Comparison of ENCODE assay signal across 25 mouse cellular contexts in genomic region chr5:77379434-77380135, GRCm38 (mm10). TPM values are rescaled to one million over a fixed set of nuclear protein-coding genes. Genes with fewer than 3 reads are reported as not detected.
A peak's percentile ranks its signal among the peaks of the same experiment; 100 is the strongest.
DNase-seq lines count a peak whose midpoint lies in the region; ATAC-seq and TF ChIP-seq lines count a peak whose summit lies in the region.
"Had no signal": no experiment of that assay in that cellular context is flagged by ENCODE, and none has a peak within 500 bp of the region (broad histone marks: within the 10 kb centered on the region; RNA-seq: fewer than 3 reads in every experiment).

No protein-coding gene starts in this region.

- intact Hi-C loops in gastrocnemius, adult 2 months (cut with DNase I), result no loop called here

- no peak overlapping the region for H3K9ac ChIP-seq in limb, embryonic 11.5 days (ENCODE audit: low read length)
- H3K9ac ChIP-seq in embryonic facial prominence, embryonic 12.5 days, result no peak overlapping the region
- H3K9ac ChIP-seq in stomach, postnatal 0 days (ENCODE audit: low read length), result no peak overlapping the region
- H3K9ac ChIP-seq: embryonic facial prominence, embryonic 13.5 days; forebrain, embryonic 12.5 days; liver, postnatal 0 days; neural tube, embryonic 13.5 days had no signal

- H3K4me3 ChIP-seq in gastrocnemius, adult 2 months, result no peak overlapping the region
- H3K4me3 ChIP-seq in limb, embryonic 11.5 days (ENCODE audit: low read depth, low read length), result no peak overlapping the region
- H3K4me3 ChIP-seq in limb, embryonic 10.5 days, result no peak overlapping the region
- no peak overlapping the region for H3K4me3 ChIP-seq in embryonic facial prominence, embryonic 12.5 days
- H3K4me3 ChIP-seq in stomach, postnatal 0 days (ENCODE audit: low read depth, low read length), result no peak overlapping the region
- H3K4me3 ChIP-seq: embryonic facial prominence, embryonic 13.5 days; erythroblast, embryonic 14.5 days; forebrain, embryonic 12.5 days; heart, embryonic 10.5 days; midbrain, embryonic 10.5 days; myocyte; neural tube, embryonic 13.5 days had no signal

- TF ChIP-seq EP300 in stomach, postnatal 0 days (optimal IDR thresholded peaks at IDR 0.05), result no peak

- no peaks in the 10 kb centered on the region for H3K27me3 ChIP-seq in limb, embryonic 11.5 days (ENCODE audit: control insufficient read depth, insufficient read depth, low read length)
- H3K27me3 ChIP-seq in limb, embryonic 10.5 days (ENCODE audit: low read depth, poor library complexity, severe bottlenecking), result no peaks in the 10 kb centered on the region
- H3K27me3 ChIP-seq in embryonic facial prominence, embryonic 12.5 days, result no peaks in the 10 kb centered on the region
- H3K27me3 ChIP-seq in stomach, postnatal 0 days (ENCODE audit: control insufficient read depth, insufficient read depth, low read length), result no peaks in the 10 kb centered on the region
- H3K27me3 ChIP-seq: embryonic facial prominence, embryonic 13.5 days; forebrain, embryonic 12.5 days; neural tube, embryonic 13.5 days had no signal

- no peak for DNase-seq in gastrocnemius, adult 2 months
- DNase-seq in gastrocnemius, adult 8-10 months (ENCODE audit: low spot score in 2 of 2), result no peak
- DNase-seq in limb, embryonic 11.5 days (ENCODE audit: low spot score), result peak; percentile 40
- no peak for DNase-seq in limb, embryonic 10.5 days (ENCODE audit: low spot score)
- DNase-seq in retina, postnatal 1 day, result peak; percentile 64
- DNase-seq in stomach, postnatal 0 days (ENCODE audit: low spot score), result no peak
- DNase-seq: adrenal gland, postnatal 25 days; cerebellum, adult 8-10 months; layer of hippocampus, postnatal 36 days; liver, postnatal 0 days; lung, postnatal 10 days; right cerebral cortex, adult 18-20 months; right cerebral cortex, postnatal 4 days; thymus, postnatal 25 days had no signal

- H3K36me3 ChIP-seq in limb, embryonic 11.5 days (ENCODE audit: control insufficient read depth, insufficient read depth, low read length), result no peaks in the 10 kb centered on the region
- H3K36me3 ChIP-seq in limb, embryonic 10.5 days, result no peaks in the 10 kb centered on the region
- no peaks in the 10 kb centered on the region for H3K36me3 ChIP-seq in embryonic facial prominence, embryonic 12.5 days
- H3K36me3 ChIP-seq in stomach, postnatal 0 days (ENCODE audit: control insufficient read depth, insufficient read depth, low read length), result no peaks in the 10 kb centered on the region
- H3K36me3 ChIP-seq: embryonic facial prominence, embryonic 13.5 days; forebrain, embryonic 12.5 days; heart, embryonic 10.5 days; midbrain, embryonic 10.5 days; neural tube, embryonic 13.5 days had no signal

- H3K4me2 ChIP-seq in limb, embryonic 11.5 days (ENCODE audit: low read depth, severe bottlenecking), result no peak overlapping the region
- no peak overlapping the region for H3K4me2 ChIP-seq in embryonic facial prominence, embryonic 12.5 days (replicated peaks)
- H3K4me2 ChIP-seq in stomach, postnatal 0 days (replicated peaks; ENCODE audit: low read depth), result no peak overlapping the region
- H3K4me2 ChIP-seq: embryonic facial prominence, embryonic 13.5 days; forebrain, embryonic 12.5 days; liver, embryonic 11.5 days; neural tube, embryonic 13.5 days had no signal

- 29% methylated on average over 14 of the region's 14 CpGs for WGBS in limb, embryonic 11.5 days
- WGBS in limb, embryonic 10.5 days, result 43% methylated on average over 14 of the region's 14 CpGs
- 46% methylated on average over 14 of the region's 14 CpGs for WGBS in embryonic facial prominence, embryonic 12.5 days
- 69% methylated on average over 14 of the region's 14 CpGs for WGBS in stomach, postnatal 0 days

- 0 out of 2 replicates have a peak overlapping the region, but pooled peaks have one; percentile 12 for H3K27ac ChIP-seq in gastrocnemius, adult 2 months
- H3K27ac ChIP-seq in limb, embryonic 11.5 days (replicated peaks; ENCODE audit: low read depth, low read length), result no peak overlapping the region
- H3K27ac ChIP-seq in limb, embryonic 10.5 days, result no peak overlapping the region
- H3K27ac ChIP-seq in embryonic facial prominence, embryonic 12.5 days, result no peak overlapping the region
- no peak overlapping the region for H3K27ac ChIP-seq in stomach, postnatal 0 days (replicated peaks)
- H3K27ac ChIP-seq: embryonic facial prominence, embryonic 13.5 days; forebrain, embryonic 12.5 days; heart, embryonic 10.5 days; hindbrain, postnatal 0 days; midbrain, embryonic 10.5 days; neural tube, embryonic 13.5 days had no signal

- H3K9me3 ChIP-seq in limb, embryonic 11.5 days (ENCODE audit: control insufficient read depth, low read length), result no peaks in the 10 kb centered on the region
- no peaks in the 10 kb centered on the region for H3K9me3 ChIP-seq in limb, embryonic 10.5 days (replicated peaks)
- H3K9me3 ChIP-seq in embryonic facial prominence, embryonic 12.5 days, result no peaks in the 10 kb centered on the region
- H3K9me3 ChIP-seq in stomach, postnatal 0 days (ENCODE audit: control insufficient read depth, low read length), result no peaks in the 10 kb centered on the region
- H3K9me3 ChIP-seq: embryonic facial prominence, embryonic 13.5 days; forebrain, embryonic 12.5 days; heart, embryonic 10.5 days; midbrain, embryonic 10.5 days; neural tube, embryonic 13.5 days had no signal

- H3K4me1 ChIP-seq in limb, embryonic 11.5 days (ENCODE audit: control insufficient read depth, insufficient read depth, low read length), result 0 out of 2 replicates have a peak, but pooled peaks cover 6% of the 10 kb centered on the region
- H3K4me1 ChIP-seq in limb, embryonic 10.5 days, result peaks cover 23% of the 10 kb centered on the region
- 0 out of 2 replicates have a peak, but pooled peaks cover 5% of the 10 kb centered on the region for H3K4me1 ChIP-seq in embryonic facial prominence, embryonic 12.5 days
- H3K4me1 ChIP-seq in stomach, postnatal 0 days (replicated peaks; ENCODE audit: control insufficient read depth, insufficient read depth), result no peaks in the 10 kb centered on the region
- H3K4me1 ChIP-seq: forebrain, embryonic 12.5 days; neural tube, embryonic 13.5 days had no signal

- peak; percentile 68 for ATAC-seq in limb, embryonic 11.5 days (ENCODE audit: insufficient number of reproducible peaks, low FRiP score, low TSS enrichment, low read depth)
- ATAC-seq in embryonic facial prominence, embryonic 12.5 days (ENCODE audit: insufficient number of reproducible peaks, insufficient read depth, low FRiP score, low TSS enrichment), result 0 out of 2 replicates have a peak, but pooled peaks have one; percentile 64
- no peak for ATAC-seq in stomach, postnatal 0 days (ENCODE audit: low FRiP score, low TSS enrichment)
- ATAC-seq: hindbrain, postnatal 0 days; intestine, embryonic 16.5 days; liver, postnatal 0 days had no signal

- TF ChIP-seq CTCF in gastrocnemius, adult 2 months (IDR thresholded peaks at IDR 0.05), result no peak
- TF ChIP-seq CTCF in stomach, postnatal 0 days (IDR thresholded peaks at IDR 0.05; ENCODE audit: low read depth), result no peak

RNA-seq across cellular contexts. Expression of gene Igfbp7, which starts 28.3 kb away (rescaled TPM):
- 10 to 100 TPM; 63.6 to 92.5 TPM for total RNA-seq in gastrocnemius, adult 2 months (2021)
- total RNA-seq in gastrocnemius, adult 8-10 months (2022), result 10 to 100 TPM; 34.1 to 69.3 (median 46.6) TPM
- polyA plus RNA-seq in limb, embryonic 11.5 days (2014; fragmentation: Nextera tagmentation; extraction: Ambion mirVana), result 1.9 and 2.6 TPM in 2 replicates
- polyA plus RNA-seq in limb, embryonic 10.5 days (2016; fragmentation: Nextera tagmentation; extraction: Ambion mirVana), result 1.1 and 1.3 TPM in 2 replicates
- 17.0 and 17.5 TPM in 2 replicates for polyA plus RNA-seq in embryonic facial prominence, embryonic 12.5 days (2016; fragmentation: Nextera tagmentation; extraction: Ambion mirVana)
- polyA plus RNA-seq in stomach, postnatal 0 days (2015; fragmentation: Nextera tagmentation; extraction: Ambion mirVana), result 421 and 437 TPM in 2 replicates

Comparison
In these comparisons a context has a peak if more than half of its experiments do, and no peak if none do; other contexts are left out.
1. DNase-seq: peak in limb, embryonic 11.5 days (single experiment) and retina, postnatal 1 day (single experiment); none in gastrocnemius, adult 2 months (single experiment), gastrocnemius, adult 8-10 months (0 of 2), limb, embryonic 10.5 days (single experiment) and stomach, postnatal 0 days (single experiment).
2. RNA of gene Igfbp7, which starts 28.3 kb away (polyA plus RNA-seq): 421 to 437 TPM in stomach, postnatal 0 days; 17.0 to 17.5 TPM in embryonic facial prominence, embryonic 12.5 days, 1.9 to 2.6 TPM in limb, embryonic 11.5 days and 1.1 to 1.3 TPM in limb, embryonic 10.5 days; every median in the first group is over 10 times any median in the second.